Mouse (Mus musculus): ENCODE measurements around the gene Olfr869. TPM values are rescaled to one million over a fixed set of nuclear protein-coding genes. Genes with fewer than 3 reads are reported as not detected.

The Olfr869 gene
- polyA plus RNA-seq (2016; fragmentation: Nextera tagmentation; extraction: Ambion mirVana): not detected in 2 replicates

DNA sequence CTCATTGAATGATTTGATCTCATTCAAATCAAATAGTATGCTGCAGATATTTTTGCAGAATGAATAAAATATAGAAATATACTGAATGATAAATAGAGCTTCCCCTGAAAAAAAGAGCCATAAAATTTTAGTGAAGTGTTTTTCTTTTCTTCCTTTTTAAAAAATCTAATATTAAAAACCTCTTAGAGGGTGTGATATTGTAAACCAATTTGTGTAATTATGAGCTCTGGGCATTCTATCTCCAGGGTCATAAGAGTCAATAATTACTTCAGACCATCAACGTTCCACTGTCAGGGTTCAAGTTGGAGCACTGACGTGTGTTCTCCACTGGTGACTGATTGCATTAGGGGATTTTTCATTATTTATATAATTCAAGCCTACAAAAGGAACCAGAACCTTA is at the start of gene Olfr869:
Gene Olfr869 (plus strand): TSS at position 301 of the 400 bp plus-strand sequence.
- Histone ChIP-seq H3K4me1 (no peaks in the 10 kb centered on the region), H3K9me3 (replicated peaks) (no peaks in the 10 kb centered on the region; the same call in 1 of the 2 replicates), H3K36me3 (no peaks in the 10 kb centered on the region), H3K27me3 (replicated peaks) (no peaks in the 10 kb centered on the region), H3K4me3 (no peak within 1 kb of the TSS), H3K4me2 (no peak within 1 kb of the TSS), H3K9ac (no peak within 1 kb of the TSS), H3K27ac (no peak within 1 kb of the TSS)
- 63% methylated on average over 2 of the region's 2 CpGs for WGBS (ENCODE audit: insufficient replicate concordance)
- no peak for ATAC-seq

DNA sequence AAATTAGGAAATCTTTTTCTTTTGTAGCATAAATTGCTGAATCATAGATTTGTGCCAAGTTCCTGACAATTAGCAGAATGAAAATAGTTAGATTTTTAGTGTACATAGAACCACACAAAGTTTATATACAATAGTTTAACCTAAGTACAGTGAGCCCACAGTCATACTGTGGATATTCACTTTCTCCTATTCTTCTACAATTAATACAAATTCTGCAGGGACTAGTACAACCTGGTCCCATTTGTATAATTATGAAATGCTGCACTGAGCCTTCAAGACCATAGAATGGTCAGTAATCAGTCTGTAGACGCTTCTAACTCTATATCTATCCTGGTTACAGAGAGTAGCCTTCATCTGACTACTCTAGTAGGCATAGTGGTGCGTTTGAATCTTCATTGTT is 30.5 kb upstream of the Olfr869 start, which contains the start of gene Olfr868:
Gene Olfr868 (plus strand): TSS at position 301 of the 400 bp plus-strand sequence.
- Histone ChIP-seq H3K4me3 (no peak within 1 kb of the TSS), H3K4me1 (no peaks in the 10 kb centered on the region), H3K36me3 (no peaks in the 10 kb centered on the region), H3K9ac (no peak within 1 kb of the TSS), H3K4me2 (no peak within 1 kb of the TSS), H3K9me3 (replicated peaks) (peaks cover 3% of the 10 kb centered on the region; the same call in 1 of the 2 replicates), H3K27me3 (replicated peaks) (no peaks in the 10 kb centered on the region), H3K27ac (no peak within 1 kb of the TSS)
- ATAC-seq: no peak
- 29% methylated on average over 2 of the region's 2 CpGs for WGBS (ENCODE audit: insufficient replicate concordance)

DNA sequence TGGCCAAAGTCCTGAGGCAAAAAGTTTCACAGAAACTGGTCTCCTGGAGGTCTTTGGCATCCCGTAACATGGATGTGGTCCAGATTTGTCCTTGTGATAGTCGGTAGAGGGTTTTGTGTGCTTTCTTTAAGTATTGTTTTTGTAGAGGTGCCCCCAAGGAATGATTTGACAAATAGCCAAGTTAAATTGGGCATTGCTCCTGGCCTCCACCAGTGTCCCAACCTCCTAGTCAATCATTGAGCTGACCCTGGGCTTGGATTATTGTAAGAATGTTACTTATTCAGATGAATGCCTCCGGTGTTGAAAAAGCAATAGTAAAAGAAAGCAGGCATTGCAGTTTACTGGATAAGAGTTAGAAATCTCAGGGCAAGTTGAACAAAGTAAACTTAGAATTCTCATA is 20.9 kb downstream of the Olfr869 start:
- no peaks in the 10 kb centered on the region for H3K36me3 ChIP-seq
- no peak overlapping the region for H3K4me2 ChIP-seq
- no peaks in the 10 kb centered on the region for H3K27me3 ChIP-seq (replicated peaks)
- ATAC-seq: no peak
- no peak overlapping the region for H3K27ac ChIP-seq
- H3K4me3 ChIP-seq: no peak overlapping the region
- H3K4me1 ChIP-seq: no peaks in the 10 kb centered on the region
- no peak overlapping the region for H3K9ac ChIP-seq
- H3K9me3 ChIP-seq (replicated peaks): peaks cover 9% of the 10 kb centered on the region; the same call in 1 of the 2 replicates
- WGBS (ENCODE audit: insufficient replicate concordance): 71% methylated on average over 3 of the region's 3 CpGs

DNA sequence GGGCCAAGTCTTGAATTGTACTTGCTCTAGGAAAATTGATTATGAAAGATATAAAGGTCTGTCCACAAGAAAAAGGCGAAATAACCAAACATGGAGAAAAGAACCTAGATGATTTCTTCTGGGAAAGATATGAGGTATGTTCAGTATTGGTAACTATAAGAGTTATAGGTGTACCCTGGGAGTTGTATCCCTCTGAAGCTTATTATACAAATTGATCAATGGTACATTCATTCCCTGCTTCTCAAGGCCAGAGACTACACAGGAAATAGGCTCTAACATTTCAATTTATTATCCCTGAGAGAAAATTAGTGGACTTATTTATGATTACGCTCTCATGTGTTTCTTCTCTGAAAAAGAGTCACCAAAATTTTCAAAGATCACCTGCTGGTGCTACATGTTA is 45.1 kb downstream of the Olfr869 start, which contains the start of gene Olfr870:
Gene Olfr870 (minus strand): TSS at position 101 of the 400 bp plus-strand sequence.
- H3K4me3 ChIP-seq: no peak within 1 kb of the TSS
- no peaks in the 10 kb centered on the region for H3K9me3 ChIP-seq (replicated peaks)
- no peak within 1 kb of the TSS for H3K9ac ChIP-seq
- H3K36me3 ChIP-seq: no peaks in the 10 kb centered on the region
- H3K4me2 ChIP-seq: no peak within 1 kb of the TSS
- no peak within 1 kb of the TSS for H3K27ac ChIP-seq
- WGBS (ENCODE audit: insufficient replicate concordance): 55% methylated on average over 2 of the region's 2 CpGs
- no peaks in the 10 kb centered on the region for H3K27me3 ChIP-seq (replicated peaks)
- ATAC-seq: no peak
- no peaks in the 10 kb centered on the region for H3K4me1 ChIP-seq

DNA sequence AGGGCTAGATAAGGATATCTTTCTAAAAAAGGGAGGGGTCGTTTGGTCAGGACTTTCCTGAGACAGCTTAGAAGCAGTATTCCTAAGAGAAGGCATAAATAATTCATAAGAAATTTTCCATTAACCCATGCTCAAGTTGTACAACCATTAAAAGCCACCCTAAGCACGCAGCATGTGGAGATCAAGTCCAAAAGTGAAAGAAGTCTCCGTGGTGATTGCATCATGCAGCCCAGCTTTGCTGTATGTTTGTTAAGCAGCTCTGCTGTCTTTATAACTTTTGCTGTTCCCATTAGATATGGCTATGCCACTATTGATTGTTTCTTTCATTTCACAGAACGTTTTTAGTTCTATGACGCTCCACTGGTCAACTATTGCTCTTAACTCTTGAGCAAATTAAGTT is 50.7 kb downstream of the Olfr869 start:
- ATAC-seq: no peak
- Histone ChIP-seq H3K27me3 (replicated peaks) (no peaks in the 10 kb centered on the region), H3K4me3 (no peak overlapping the region), H3K9ac (no peak overlapping the region), H3K4me1 (no peaks in the 10 kb centered on the region), H3K4me2 (no peak overlapping the region), H3K27ac (no peak overlapping the region), H3K36me3 (no peaks in the 10 kb centered on the region), H3K9me3 (replicated peaks) (no peaks in the 10 kb centered on the region)
- WGBS (ENCODE audit: insufficient replicate concordance): 45% methylated on average over 5 of the region's 5 CpGs

Other genes starting within 250 kb of the Olfr869 start
- not detected in 2 replicates for gene Olfr862, start 241.0 kb upstream of the Olfr869 start, polyA plus RNA-seq (2016; fragmentation: Nextera tagmentation; extraction: Ambion mirVana)
- gene Olfr77, start 212.1 kb upstream of the Olfr869 start, polyA plus RNA-seq (2016; fragmentation: Nextera tagmentation; extraction: Ambion mirVana): 0.18 and 0.20 TPM in 2 replicates
- gene Olfr866, start 101.0 kb upstream of the Olfr869 start, polyA plus RNA-seq (2016; fragmentation: Nextera tagmentation; extraction: Ambion mirVana): not detected in 2 replicates
- not detected in 2 replicates for gene Olfr867, start 71.4 kb upstream of the Olfr869 start, polyA plus RNA-seq (2016; fragmentation: Nextera tagmentation; extraction: Ambion mirVana)
- not detected in 2 replicates for gene Olfr868, start 30.4 kb upstream of the Olfr869 start, polyA plus RNA-seq (2016; fragmentation: Nextera tagmentation; extraction: Ambion mirVana)
- not detected in 2 replicates for gene Olfr870, start 45.0 kb downstream of the Olfr869 start, polyA plus RNA-seq (2016; fragmentation: Nextera tagmentation; extraction: Ambion mirVana)
- gene Olfr871, start 83.2 kb downstream of the Olfr869 start, polyA plus RNA-seq (2016; fragmentation: Nextera tagmentation; extraction: Ambion mirVana): not detected in 2 replicates
- not detected in 2 replicates for gene Olfr872, start 108.1 kb downstream of the Olfr869 start, polyA plus RNA-seq (2016; fragmentation: Nextera tagmentation; extraction: Ambion mirVana)
- gene Olfr39, start 153.3 kb downstream of the Olfr869 start, polyA plus RNA-seq (2016; fragmentation: Nextera tagmentation; extraction: Ambion mirVana): not detected in 2 replicates
- not detected in 2 replicates for gene Olfr873, start 169.5 kb downstream of the Olfr869 start, polyA plus RNA-seq (2016; fragmentation: Nextera tagmentation; extraction: Ambion mirVana)
- gene Olfr18, start 207.1 kb downstream of the Olfr869 start, polyA plus RNA-seq (2016; fragmentation: Nextera tagmentation; extraction: Ambion mirVana): not detected in 2 replicates

Data from liver, embryonic 12.5 days (tissue).